Comparison of ENCODE assay signal across 29 mouse cellular contexts in the genomic region with DNA sequence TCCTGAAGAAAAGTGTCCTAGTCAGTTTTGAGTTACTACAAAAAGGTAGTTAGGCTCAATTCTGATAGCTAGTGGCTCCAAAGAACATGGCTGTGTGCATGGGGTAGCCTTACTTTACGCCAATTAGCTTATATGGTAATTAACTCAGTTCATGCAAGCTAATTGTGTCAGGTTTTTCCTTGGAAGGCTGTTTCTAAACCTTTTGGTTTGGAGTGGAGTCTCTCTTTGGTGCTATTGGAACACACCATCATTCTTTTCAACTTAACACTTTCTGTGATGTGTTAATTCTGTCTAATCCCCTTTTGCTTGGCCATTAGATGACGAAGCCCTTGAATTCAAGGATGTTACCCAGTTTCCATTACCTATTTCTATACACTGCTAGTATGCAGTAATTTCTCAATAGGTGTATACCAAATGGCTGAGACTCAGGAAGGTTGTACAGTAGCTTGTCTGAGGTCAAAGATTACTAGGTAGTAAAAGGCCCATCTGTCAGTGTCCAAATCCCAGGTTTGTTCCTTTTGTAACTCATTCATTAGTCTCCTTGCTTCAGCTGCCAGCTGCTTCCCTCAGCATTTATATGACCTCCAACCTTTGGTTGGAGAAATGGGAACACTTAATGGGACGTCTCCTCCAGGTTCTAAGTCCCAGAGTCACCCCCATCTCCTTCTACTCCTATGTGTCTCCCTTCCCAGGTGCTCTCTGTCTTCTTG. TPM values are rescaled to one million over a fixed set of nuclear protein-coding genes. Genes with fewer than 3 reads are reported as not detected.
DNase-seq lines count a peak whose midpoint lies in the region; ATAC-seq and TF ChIP-seq lines count a peak whose summit lies in the region.
"Had no signal": no experiment of that assay in that cellular context is flagged by ENCODE, and none has a peak within 500 bp of the region (broad histone marks: within the 10 kb centered on the region; RNA-seq: fewer than 3 reads in every experiment).

No protein-coding gene starts in this region.

- TF ChIP-seq CTCF in intestine, postnatal 0 days (IDR thresholded peaks at IDR 0.05; ENCODE audit: low read depth), result no peak

- ATAC-seq in liver, embryonic 16.5 days (ENCODE audit: low read depth), result peak; percentile 14; the same call in 1 of the 2 replicates
- no peak for ATAC-seq in liver, embryonic 11.5 days (replicated peaks; ENCODE audit: low FRiP score)
- ATAC-seq in forebrain, embryonic 15.5 days (replicated peaks), result peak; percentile 47
- ATAC-seq in intestine, postnatal 0 days, result peak; percentile 65
- ATAC-seq in hindbrain, embryonic 12.5 days (ENCODE audit: low FRiP score), result no peak
- ATAC-seq: lung, postnatal 0 days had no signal

- whole genome bisulfite sequencing in liver, embryonic 16.5 days (ENCODE audit: insufficient replicate concordance), result 58% methylated on average over 3 of the region's 3 CpGs
- 81% methylated on average over 3 of the region's 3 CpGs for WGBS in liver, embryonic 11.5 days
- WGBS in forebrain, embryonic 15.5 days, result 33% methylated on average over 3 of the region's 3 CpGs
- WGBS in intestine, postnatal 0 days, result 68% methylated on average over 3 of the region's 3 CpGs
- 73% methylated on average over 3 of the region's 3 CpGs for WGBS in hindbrain, embryonic 12.5 days

- H3K9ac ChIP-seq in liver, embryonic 16.5 days (ENCODE audit: low read depth, low read length), result no peak overlapping the region
- H3K9ac ChIP-seq in liver, embryonic 11.5 days (ENCODE audit: low read depth, low read length), result no peak overlapping the region
- no peak overlapping the region for H3K9ac ChIP-seq in forebrain, embryonic 15.5 days (replicated peaks)
- no peak overlapping the region for H3K9ac ChIP-seq in intestine, postnatal 0 days (ENCODE audit: low read depth, low read length)
- no peak overlapping the region for H3K9ac ChIP-seq in hindbrain, embryonic 12.5 days
- H3K9ac ChIP-seq: hindbrain, embryonic 14.5 days; midbrain, embryonic 12.5 days; stomach, embryonic 15.5 days had no signal

- no peak overlapping the region for H3K4me3 ChIP-seq in liver, embryonic 16.5 days (ENCODE audit: low read depth, low read length)
- no peak overlapping the region for H3K4me3 ChIP-seq in liver, embryonic 11.5 days (ENCODE audit: low read depth, low read length)
- no peak overlapping the region for H3K4me3 ChIP-seq in forebrain, embryonic 15.5 days
- no peak overlapping the region for H3K4me3 ChIP-seq in intestine, postnatal 0 days (ENCODE audit: low read depth, low read length)
- no peak overlapping the region for H3K4me3 ChIP-seq in hindbrain, embryonic 12.5 days
- H3K4me3 ChIP-seq: erythroblast, embryonic 14.5 days; megakaryocyte, embryonic 14.5 days; midbrain, embryonic 12.5 days; myocyte; stomach, embryonic 15.5 days had no signal

- H3K27ac ChIP-seq in liver, embryonic 16.5 days (ENCODE audit: low read length), result no peak overlapping the region
- no peak overlapping the region for H3K27ac ChIP-seq in liver, embryonic 11.5 days (ENCODE audit: low read depth, low read length)
- no peak overlapping the region for H3K27ac ChIP-seq in forebrain, embryonic 15.5 days (replicated peaks)
- no peak overlapping the region for H3K27ac ChIP-seq in intestine, postnatal 0 days (ENCODE audit: low read depth, low read length)
- H3K27ac ChIP-seq in hindbrain, embryonic 12.5 days, result no peak overlapping the region
- H3K27ac ChIP-seq: hindbrain, embryonic 14.5 days; midbrain, embryonic 12.5 days; stomach, embryonic 15.5 days had no signal

- no peaks in the 10 kb centered on the region; the same call in none of the 2 replicates for H3K4me1 ChIP-seq in liver, embryonic 16.5 days (ENCODE audit: control insufficient read depth, low read depth, low read length)
- H3K4me1 ChIP-seq in liver, embryonic 11.5 days (replicated peaks; ENCODE audit: control insufficient read depth, insufficient read depth, low read length), result no peaks in the 10 kb centered on the region
- peaks cover 17% of the 10 kb centered on the region for H3K4me1 ChIP-seq in forebrain, embryonic 15.5 days
- peaks cover 6% of the 10 kb centered on the region; the same call in 1 of the 2 replicates for H3K4me1 ChIP-seq in intestine, postnatal 0 days (replicated peaks; ENCODE audit: control insufficient read depth, insufficient read depth, low read length)
- H3K4me1 ChIP-seq in hindbrain, embryonic 12.5 days, result peaks cover 13% of the 10 kb centered on the region

- peak; percentile 68 to 76 for DNase-seq in kidney, adult 8-10 months
- no peak for DNase-seq in kidney, postnatal 4 days
- DNase-seq in liver, embryonic 11.5 days (ENCODE audit: low spot score), result no peak
- DNase-seq in natural killer cell, adult 2 months (ENCODE audit: low spot score in 2 of 2), result no peak
- DNase-seq: adrenal gland, postnatal 25 days; B cell, adult 2 months; cerebellum, adult 18-20 months; cerebellum, postnatal 10 days; gastrocnemius, postnatal 36 days; heart, adult 18-20 months; heart, postnatal 36 days; layer of hippocampus, adult 9-11 months; liver; lung, adult 18-20 months; lung, postnatal 4 days; retina, postnatal 1 day; right cerebral cortex, postnatal 14 days had no signal

- no peak overlapping the region for H3K4me2 ChIP-seq in liver, embryonic 16.5 days (ENCODE audit: low read depth, low read length)
- H3K4me2 ChIP-seq in liver, embryonic 11.5 days, result no peak overlapping the region
- no peak overlapping the region for H3K4me2 ChIP-seq in forebrain, embryonic 15.5 days (replicated peaks)
- H3K4me2 ChIP-seq in intestine, postnatal 0 days (replicated peaks; ENCODE audit: low read depth), result no peak overlapping the region
- H3K4me2 ChIP-seq in hindbrain, embryonic 12.5 days (replicated peaks), result no peak overlapping the region
- H3K4me2 ChIP-seq: heart, embryonic 11.5 days; hindbrain, embryonic 14.5 days; midbrain, embryonic 12.5 days; stomach, embryonic 15.5 days had no signal

- H3K27me3 ChIP-seq in liver, embryonic 16.5 days (ENCODE audit: control insufficient read depth, insufficient read depth, low read depth, low read length), result no peaks in the 10 kb centered on the region
- no peaks in the 10 kb centered on the region for H3K27me3 ChIP-seq in liver, embryonic 11.5 days (replicated peaks; ENCODE audit: control insufficient read depth, insufficient read depth, low read length)
- no peaks in the 10 kb centered on the region for H3K27me3 ChIP-seq in forebrain, embryonic 15.5 days
- H3K27me3 ChIP-seq in intestine, postnatal 0 days (replicated peaks; ENCODE audit: control insufficient read depth, insufficient read depth, low read length), result no peaks in the 10 kb centered on the region
- H3K27me3 ChIP-seq in hindbrain, embryonic 12.5 days, result no peaks in the 10 kb centered on the region
- H3K27me3 ChIP-seq: megakaryocyte, embryonic 14.5 days; midbrain, embryonic 12.5 days; stomach, embryonic 15.5 days had no signal

- H3K9me3 ChIP-seq in liver, embryonic 16.5 days (replicated peaks; ENCODE audit: control insufficient read depth, low read length), result no peaks in the 10 kb centered on the region
- no peaks in the 10 kb centered on the region for H3K9me3 ChIP-seq in liver, embryonic 11.5 days (ENCODE audit: control insufficient read depth, low read length)
- H3K9me3 ChIP-seq in forebrain, embryonic 15.5 days, result no peaks in the 10 kb centered on the region
- H3K9me3 ChIP-seq in intestine, postnatal 0 days (ENCODE audit: control insufficient read depth), result no peaks in the 10 kb centered on the region
- no peaks in the 10 kb centered on the region for H3K9me3 ChIP-seq in hindbrain, embryonic 12.5 days (replicated peaks)
- H3K9me3 ChIP-seq: megakaryocyte, embryonic 14.5 days; midbrain, embryonic 12.5 days; stomach, embryonic 15.5 days had no signal

- no peaks in the 10 kb centered on the region for H3K36me3 ChIP-seq in liver, embryonic 16.5 days (ENCODE audit: control insufficient read depth, insufficient read depth)
- no peaks in the 10 kb centered on the region for H3K36me3 ChIP-seq in liver, embryonic 11.5 days (ENCODE audit: control insufficient read depth, insufficient read depth, low read length)
- no peaks in the 10 kb centered on the region for H3K36me3 ChIP-seq in forebrain, embryonic 15.5 days
- no peaks in the 10 kb centered on the region for H3K36me3 ChIP-seq in intestine, postnatal 0 days (ENCODE audit: control insufficient read depth, insufficient read depth)
- no peaks in the 10 kb centered on the region for H3K36me3 ChIP-seq in hindbrain, embryonic 12.5 days
- H3K36me3 ChIP-seq: midbrain, embryonic 12.5 days; stomach, embryonic 15.5 days had no signal

RNA-seq across cellular contexts. Expression of a gene that starts 42.1 kb away (rescaled TPM):
- polyA plus RNA-seq in liver, embryonic 16.5 days (2015; fragmentation: Nextera tagmentation; extraction: Ambion mirVana), result 3.9 and 4.6 TPM in 2 replicates
- polyA plus RNA-seq in liver, embryonic 11.5 days (2014; fragmentation: Nextera tagmentation; extraction: Ambion mirVana), result 5.6 and 7.9 TPM in 2 replicates
- 45.8 and 50.4 TPM in 2 replicates for polyA plus RNA-seq in forebrain, embryonic 15.5 days (2015; fragmentation: Nextera tagmentation; extraction: Ambion mirVana)
- polyA plus RNA-seq in intestine, postnatal 0 days (2015; fragmentation: Nextera tagmentation; extraction: Ambion mirVana), result 7.7 and 8.2 TPM in 2 replicates
- 20.6 and 20.8 TPM in 2 replicates for polyA plus RNA-seq in hindbrain, embryonic 12.5 days (2016; fragmentation: Nextera tagmentation; extraction: Ambion mirVana)
- polyA plus RNA-seq: erythroblast, embryonic 14.5 days had no signal

Comparison
In these comparisons a context has a peak if more than half of its experiments do, and no peak if none do; other contexts are left out.
1. DNase-seq: peak in kidney, adult 8-10 months (2 of 2); none in kidney, postnatal 4 days (0 of 2), liver, embryonic 11.5 days (single experiment) and natural killer cell, adult 2 months (0 of 2).
2. ATAC-seq: peak in liver, embryonic 16.5 days (single experiment), forebrain, embryonic 15.5 days (single experiment) and intestine, postnatal 0 days (single experiment); none in liver, embryonic 11.5 days (single experiment) and hindbrain, embryonic 12.5 days (single experiment).